Mouse (Mus musculus): Measurements from ENCODE around the gene Atad1. TPM values are rescaled to one million over a fixed set of nuclear protein-coding genes. Genes with fewer than 3 reads are reported as not detected.
A peak's percentile ranks its signal among the peaks of the same experiment; 100 is the strongest.

The Atad1 gene
- total RNA-seq, 2 experiments from 2014 or later: 91.3 to 96.5 TPM

DNA sequence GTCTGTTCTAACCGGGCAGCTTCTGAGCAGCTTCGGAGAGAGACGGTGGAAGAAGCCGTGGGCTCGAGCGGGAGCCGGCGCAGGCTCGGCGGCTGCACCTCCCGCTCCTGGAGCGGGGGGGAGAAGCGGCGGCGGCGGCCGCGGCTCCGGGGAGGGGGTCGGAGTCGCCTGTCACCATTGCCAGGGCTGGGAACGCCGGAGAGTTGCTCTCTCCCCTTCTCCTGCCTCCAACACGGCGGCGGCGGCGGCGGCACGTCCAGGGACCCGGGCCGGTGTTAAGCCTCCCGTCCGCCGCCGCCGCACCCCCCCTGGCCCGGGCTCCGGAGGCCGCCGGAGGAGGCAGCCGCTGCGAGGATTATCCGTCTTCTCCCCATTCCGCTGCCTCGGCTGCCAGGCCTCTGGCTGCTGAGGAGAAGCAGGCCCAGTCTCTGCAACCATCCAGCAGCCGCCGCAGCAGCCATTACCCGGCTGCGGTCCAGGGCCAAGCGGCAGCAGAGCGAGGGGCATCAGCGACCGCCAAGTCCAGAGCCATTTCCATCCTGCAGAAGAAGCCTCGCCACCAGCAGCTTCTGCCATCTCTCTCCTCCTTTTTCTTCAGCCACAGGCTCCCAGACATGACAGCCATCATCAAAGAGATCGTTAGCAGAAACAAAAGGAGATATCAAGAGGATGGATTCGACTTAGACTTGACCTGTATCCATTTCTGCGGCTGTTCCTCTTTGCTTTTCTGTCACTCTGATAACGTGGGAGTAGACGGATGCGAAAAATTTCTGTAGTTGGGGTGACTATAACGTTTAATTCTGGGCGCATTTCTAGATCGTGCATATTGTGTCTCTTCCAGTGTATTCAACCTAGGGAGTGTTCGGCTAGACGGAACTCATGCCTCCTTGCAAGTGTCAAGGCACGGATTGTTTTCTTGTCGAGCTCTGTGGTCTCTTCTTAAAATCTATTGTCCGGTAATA, 18.5 kb upstream of the Atad1 start:
- intact Hi-C loops (cut with DNase I): loop anchor here (2.0 to 5.0 kb wide), 5 partner anchors 45 to 607 kb away; no protein-coding TSS in a partner anchor
- Histone ChIP-seq H3K4me3 (peak overlapping the region; percentile 92), H3K27ac (peak overlapping the region; percentile 97)
- TF ChIP-seq CTCF (IDR thresholded peaks at IDR 0.05): no peak
- peak; percentile 57 to 62 for DNase-seq (ENCODE audit: extremely low spot score in 1 of 2, low spot score in 2 of 2)

DNA sequence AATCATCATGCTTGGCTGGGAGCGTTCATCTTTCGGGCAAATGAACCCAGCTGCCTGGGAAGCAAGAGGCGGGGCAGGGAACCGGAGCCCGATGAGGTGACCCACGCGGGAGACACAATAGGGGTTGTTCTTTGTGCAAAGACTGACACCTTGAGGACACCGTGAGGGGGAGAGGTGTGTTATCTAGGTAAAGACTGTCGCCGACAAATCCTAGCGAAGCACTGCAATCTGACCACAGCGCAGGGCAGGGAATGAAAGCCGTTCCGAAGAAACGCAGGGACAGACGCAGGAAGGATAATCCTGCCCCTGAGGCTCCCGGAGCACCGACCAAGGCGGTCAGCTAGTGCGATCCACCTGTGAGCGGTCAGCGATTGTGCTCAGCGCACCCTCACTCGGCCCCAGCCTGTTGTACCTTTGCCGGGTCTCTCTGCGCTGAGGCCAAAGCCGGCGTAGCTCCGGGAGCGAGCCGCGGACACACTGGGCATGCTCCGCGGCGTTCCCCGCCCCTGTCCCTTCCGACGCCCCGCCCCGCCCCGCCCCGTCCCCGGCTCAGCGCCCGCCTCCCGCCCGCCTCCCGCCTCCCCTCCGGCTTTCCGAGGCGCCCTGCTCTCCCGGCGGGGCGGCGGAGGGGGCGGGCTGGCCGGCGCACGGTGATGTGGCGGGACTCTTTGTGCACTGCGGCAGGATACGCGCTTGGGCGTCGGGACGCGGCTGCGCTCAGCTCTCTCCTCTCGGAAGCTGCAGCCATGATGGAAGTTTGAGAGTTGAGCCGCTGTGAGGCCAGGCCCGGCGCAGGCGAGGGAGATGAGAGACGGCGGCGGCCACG, 17.5 kb upstream of the Atad1 start, which contains the start of gene Pten:
Gene Pten (plus strand): TSS at position 598 of the 826 bp plus-strand sequence.
- no peak; the same call in 1 of the 2 replicates for TF ChIP-seq CTCF (IDR thresholded peaks at IDR 0.05)
- peak within 1 kb of the TSS; percentile 94 for H3K4me3 ChIP-seq
- intact Hi-C loops (cut with DNase I): loop anchor here (2.0 to 5.0 kb wide), 5 partner anchors 44 to 608 kb away; no protein-coding TSS in a partner anchor

DNA sequence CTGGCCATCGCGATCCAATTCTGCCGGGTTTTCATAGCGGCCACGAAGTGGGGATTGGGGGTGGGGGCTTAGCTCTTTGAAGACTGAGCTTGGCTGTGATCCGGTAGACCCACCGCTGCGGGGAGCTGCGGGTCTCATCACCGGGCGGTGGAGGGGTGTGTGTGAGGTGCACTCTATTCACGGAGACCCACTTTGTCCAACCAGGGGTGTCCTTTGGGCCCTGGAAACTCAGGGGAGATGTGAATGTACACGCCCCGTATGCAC, 17.0 kb upstream of the Atad1 start:
- peak overlapping the region; percentile 94 for H3K4me3 ChIP-seq
- TF ChIP-seq CTCF (IDR thresholded peaks at IDR 0.05): no peak
- intact Hi-C loops (cut with DNase I): loop anchor here (2.0 to 5.0 kb wide), 5 partner anchors 44 to 608 kb away; no protein-coding TSS in a partner anchor
- no peak for DNase-seq (ENCODE audit: extremely low spot score in 1 of 2, low spot score in 2 of 2)
- H3K27ac ChIP-seq: peak overlapping the region; percentile 99

More for the DNA sequence above, 17.5 kb upstream of the Atad1 start, which contains the start of gene Pten:
- DNase-seq (ENCODE audit: extremely low spot score in 1 of 2, low spot score in 2 of 2): peak; percentile 98 to 99
- H3K27ac ChIP-seq: peak within 1 kb of the TSS; percentile 99

DNA sequence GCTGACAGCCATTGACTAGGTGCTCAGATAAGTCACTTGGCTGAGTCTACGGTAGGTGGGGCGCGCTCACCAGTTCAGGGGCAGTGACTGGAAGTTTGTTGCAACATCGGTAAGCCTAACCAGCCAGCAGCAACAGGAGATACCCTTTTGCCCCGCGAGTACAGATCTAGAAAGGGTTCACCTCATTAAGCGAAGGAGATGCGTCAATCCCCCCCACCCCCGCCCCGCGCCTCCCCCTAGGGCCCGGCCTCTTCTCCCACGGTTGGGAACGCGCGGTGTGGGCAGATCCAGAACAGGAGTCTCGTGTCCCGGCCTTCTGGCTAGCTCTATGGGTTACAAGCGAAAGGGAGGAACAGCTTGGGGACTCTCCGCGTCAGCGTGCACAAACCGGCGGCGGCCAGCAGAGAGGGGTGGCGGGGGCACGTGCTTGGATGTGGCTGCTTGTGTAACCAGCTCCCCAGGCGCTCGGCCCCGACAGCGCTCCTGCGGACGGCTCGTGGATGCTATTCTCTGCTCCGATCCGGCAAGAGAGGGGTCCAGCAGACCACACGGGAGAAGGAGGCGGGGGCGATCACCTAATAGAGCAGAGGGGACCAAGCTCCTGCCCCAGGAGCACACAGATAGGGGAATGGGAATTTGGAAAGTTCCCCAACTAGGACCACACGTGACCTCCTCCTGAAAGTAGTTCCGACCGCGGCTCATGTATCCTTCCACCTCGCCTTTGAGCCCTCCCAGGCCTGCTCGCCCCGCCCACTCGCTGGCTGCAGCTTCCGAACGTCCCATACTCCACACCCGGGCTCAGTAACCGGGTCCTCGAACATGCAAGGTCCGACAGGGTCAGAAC, 16.4 kb upstream of the Atad1 start:
- TF ChIP-seq CTCF (IDR thresholded peaks at IDR 0.05): no peak; the same call in none of the 2 replicates
- Histone ChIP-seq H3K27ac (peak overlapping the region; percentile 99), H3K4me3 (peak overlapping the region; percentile 94)
- intact Hi-C loops (cut with DNase I): loop anchor here (2.0 to 5.0 kb wide), 5 partner anchors 43 to 609 kb away; no protein-coding TSS in a partner anchor
- peak; percentile 94 to 96 for DNase-seq (ENCODE audit: extremely low spot score in 1 of 2, low spot score in 2 of 2)

DNA sequence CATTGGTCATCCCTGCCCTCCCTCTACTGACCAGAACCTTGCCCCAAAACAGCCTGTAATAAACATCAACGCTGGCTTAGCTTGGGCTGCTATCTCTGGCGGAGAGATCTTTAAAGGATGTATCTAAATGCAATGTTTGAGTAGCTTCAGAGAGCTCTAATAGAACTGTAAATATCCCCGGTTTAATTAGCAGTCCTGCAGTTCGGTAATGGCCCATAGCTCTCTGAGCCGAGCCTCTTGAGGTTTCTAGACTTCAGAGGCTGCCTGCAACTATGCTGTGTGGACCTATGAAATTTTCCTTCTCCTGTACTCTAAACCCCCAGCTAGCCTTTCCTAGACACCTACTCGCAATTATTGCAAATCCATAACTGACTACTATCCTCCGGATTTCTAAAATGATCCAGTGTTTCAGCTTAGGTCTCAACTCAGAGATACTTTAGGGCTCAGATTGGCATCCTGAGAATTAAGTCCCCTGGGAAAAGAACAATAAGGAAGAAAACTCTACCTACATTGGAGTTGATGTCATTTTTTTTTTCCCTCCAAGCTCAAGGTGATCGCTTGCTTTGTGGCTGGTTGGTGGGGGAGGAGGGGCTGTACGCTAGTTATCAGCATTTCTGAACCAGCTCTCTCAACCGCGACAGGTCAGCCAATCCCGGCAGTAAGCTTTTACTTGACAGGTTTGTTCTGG, 15.7 kb upstream of the Atad1 start:
- peak overlapping the region; percentile 94 for H3K4me3 ChIP-seq
- no peak for DNase-seq (ENCODE audit: extremely low spot score in 1 of 2, low spot score in 2 of 2)
- intact Hi-C loops (cut with DNase I): loop anchor here (5.0 kb wide), 1 partner anchor 347 kb away; no protein-coding TSS in a partner anchor
- H3K27ac ChIP-seq: peak overlapping the region; percentile 99
- no peak for TF ChIP-seq CTCF (IDR thresholded peaks at IDR 0.05)

DNA sequence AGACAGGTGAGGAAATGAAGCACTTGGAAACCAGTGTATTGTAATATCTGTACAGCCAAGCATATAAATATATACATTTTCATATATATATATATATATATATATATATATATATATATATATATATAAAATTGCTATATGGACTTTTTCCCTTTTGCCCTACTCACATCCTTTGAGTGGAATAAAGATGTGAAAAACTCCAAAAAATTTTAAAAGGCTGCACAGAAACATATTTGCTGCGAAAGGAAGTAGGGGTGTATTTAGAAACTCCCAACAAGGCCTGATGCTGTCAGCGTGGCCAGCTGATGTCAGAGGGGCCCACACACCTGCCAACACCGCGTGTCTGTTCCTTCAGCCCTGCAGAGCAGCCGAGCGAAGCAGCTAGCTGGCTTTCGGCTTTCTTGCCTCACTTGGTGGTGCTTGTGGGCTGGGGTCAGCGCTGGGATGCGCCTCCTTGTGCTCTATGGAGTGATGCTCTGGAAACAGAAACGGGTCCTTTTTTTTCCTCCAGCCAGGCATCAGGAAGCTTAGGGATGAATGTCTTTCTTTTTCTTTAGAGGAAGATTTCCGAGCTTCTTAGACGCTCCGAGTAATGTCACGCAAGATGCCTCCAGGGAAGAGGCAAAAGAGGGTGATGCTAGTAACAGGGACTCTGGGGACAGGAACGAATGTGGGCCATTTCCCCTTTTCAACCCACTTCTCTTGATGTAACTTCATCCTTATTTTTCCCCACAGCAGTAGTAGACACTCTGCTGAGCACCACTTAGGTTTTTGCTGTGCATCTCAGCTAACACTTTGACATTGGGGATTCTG, 14.8 kb upstream of the Atad1 start:
- H3K27ac ChIP-seq: peak overlapping the region; percentile 8; the same call in 1 of the 2 replicates
- no peak for TF ChIP-seq CTCF (IDR thresholded peaks at IDR 0.05)
- intact Hi-C loops (cut with DNase I): no loop called here
- no peak overlapping the region for H3K4me3 ChIP-seq
- no peak for DNase-seq (ENCODE audit: extremely low spot score in 1 of 2, low spot score in 2 of 2)

DNA sequence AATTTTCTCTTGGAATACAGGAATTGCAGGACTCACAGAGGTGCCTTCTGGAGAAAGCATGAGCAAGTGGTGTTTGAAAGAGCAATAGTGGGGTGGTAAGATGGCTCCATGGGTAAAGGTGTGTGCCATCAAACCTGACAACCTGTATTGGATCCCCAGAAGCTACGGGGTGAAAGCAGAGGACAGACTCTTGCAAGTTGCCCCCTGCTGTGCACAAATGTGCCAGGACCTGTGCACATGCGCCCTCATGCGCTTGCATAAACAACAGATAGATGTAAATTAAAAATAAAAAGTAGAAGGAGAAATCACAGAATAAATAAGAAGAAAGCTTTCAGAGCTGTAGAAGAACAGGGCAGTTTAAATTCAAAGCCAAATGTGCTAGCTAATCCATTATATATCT, 13.8 kb upstream of the Atad1 start:
- Histone ChIP-seq H3K27ac (no peak overlapping the region), H3K4me3 (no peak overlapping the region)
- no peak for DNase-seq (ENCODE audit: extremely low spot score in 1 of 2, low spot score in 2 of 2)
- TF ChIP-seq CTCF (IDR thresholded peaks at IDR 0.05): no peak
- intact Hi-C loops (cut with DNase I): no loop called here

DNA sequence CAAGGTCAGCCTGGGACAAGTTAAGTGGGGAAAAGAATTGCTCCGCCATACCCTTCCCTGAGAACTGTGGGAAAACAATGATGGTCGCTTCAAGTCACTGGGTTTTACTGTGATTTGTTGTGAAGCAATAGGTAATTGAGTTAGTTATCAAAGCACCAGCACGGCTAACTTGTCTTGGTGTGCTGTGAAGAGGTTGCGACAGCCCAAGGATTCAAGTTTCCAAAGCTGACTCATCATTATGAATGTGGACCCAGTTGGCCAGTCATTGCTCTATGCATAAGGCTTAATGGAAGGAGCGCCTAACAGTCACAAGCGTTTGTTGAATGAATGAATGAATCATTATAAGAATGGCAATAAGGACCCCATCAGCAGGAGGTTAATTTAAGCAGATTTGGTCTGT, 12.8 kb upstream of the Atad1 start:
- intact Hi-C loops (cut with DNase I): no loop called here
- no peak overlapping the region for H3K27ac ChIP-seq
- DNase-seq (ENCODE audit: extremely low spot score in 1 of 2, low spot score in 2 of 2): no peak
- TF ChIP-seq CTCF (IDR thresholded peaks at IDR 0.05): no peak
- no peak overlapping the region for H3K4me3 ChIP-seq

DNA sequence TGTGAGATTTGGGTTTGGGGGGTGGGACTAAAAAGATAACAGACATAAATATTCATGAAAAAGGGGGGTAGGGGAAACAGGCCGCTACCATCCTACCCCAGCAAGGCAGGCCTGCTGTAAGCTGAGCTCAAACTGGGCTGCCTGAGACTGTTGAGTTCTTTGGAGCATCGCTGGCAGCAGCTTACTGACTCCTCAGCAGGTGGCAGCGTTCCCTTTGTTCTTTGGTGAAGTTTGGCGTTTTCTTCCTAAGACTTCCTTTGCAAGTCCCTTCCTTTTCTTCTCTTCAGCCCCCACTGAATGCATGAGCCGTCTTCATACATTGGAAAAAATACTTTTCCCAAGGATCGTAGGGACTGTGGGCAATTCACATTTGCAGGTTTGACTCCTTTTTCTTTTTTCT, 9.8 kb upstream of the Atad1 start:
- no peak overlapping the region for H3K4me3 ChIP-seq
- TF ChIP-seq CTCF (IDR thresholded peaks at IDR 0.05): peak; percentile 54
- no peak overlapping the region for H3K27ac ChIP-seq
- intact Hi-C loops (cut with DNase I): loop anchor here (2.0 kb wide), 1 partner anchor 617 kb away; no protein-coding TSS in a partner anchor
- peak; percentile 32 to 43 for DNase-seq (ENCODE audit: extremely low spot score in 1 of 2, low spot score in 2 of 2)
